Mouse (Mus musculus) sigmoid colon, adult 10 weeks (tissue): ENCODE data around the gene Idh2. TPM values are rescaled to one million over a fixed set of nuclear protein-coding genes. Genes with fewer than 3 reads are reported as not detected.

ENCODE experiments used
- polyA plus RNA-seq: library from polyadenylated mRNA; stranded (reverse); fragments of 350-450 nt; fragmentation: Illumina TruSeq; extraction: RNeasy Lipid Tissue Mini Kit (QIAGEN cat#74804); gene quantifications from one replicate; pipeline ENCODE4 v1.2.3, GENCODE M21; 2014; ENCODE audit warnings: low read depth, low replicate concordance

Gene Idh2
- 5.1 TPM for polyA plus RNA-seq

DNA sequence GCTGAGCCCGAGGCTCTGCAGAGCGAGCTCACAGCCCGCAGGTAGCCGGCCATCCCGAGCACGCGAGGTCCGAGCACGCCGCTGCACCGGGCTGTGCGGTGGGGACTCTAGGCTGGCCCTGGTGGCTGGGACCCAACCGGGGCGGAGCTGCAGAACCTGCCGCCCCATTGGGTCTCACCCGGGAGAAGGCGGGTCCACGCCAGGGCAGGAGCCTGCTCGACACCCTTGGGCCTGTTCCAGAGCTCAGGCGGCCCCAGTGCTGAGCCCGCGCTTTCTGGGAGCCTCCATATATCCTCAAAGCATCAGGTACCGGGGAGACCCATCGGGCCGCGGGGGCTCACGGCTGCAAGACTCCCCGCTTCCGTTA, at the start of gene Idh2:
TSS of gene Idh2 (minus strand) at position 169 of the 367 bp plus-strand sequence.

Other genes starting within 250 kb of the Idh2 start
- 32.1 TPM for gene Ap3s2, start 194.7 kb downstream of the Idh2 start, polyA plus RNA-seq
- 19.6 TPM for gene Arpin, start 180.0 kb downstream of the Idh2 start, polyA plus RNA-seq
- 2.5 TPM for gene Zfp710, start 90.6 kb downstream of the Idh2 start, polyA plus RNA-seq
- 4.6 TPM for gene Sema4b, start 71.4 kb upstream of the Idh2 start, polyA plus RNA-seq
- 39.8 TPM for gene Cib1, start 117.4 kb upstream of the Idh2 start, polyA plus RNA-seq
- gene Gdpgp1, start 117.5 kb upstream of the Idh2 start, polyA plus RNA-seq, result 3.4 TPM
- gene Ttll13, start 131.0 kb upstream of the Idh2 start, polyA plus RNA-seq, result 0.41 TPM
- 14.2 TPM for gene Ngrn, start 145.8 kb upstream of the Idh2 start, polyA plus RNA-seq
- 5.7 TPM for gene Vps33b, start 154.3 kb upstream of the Idh2 start, polyA plus RNA-seq
- 29.1 TPM for gene Prc1, start 179.1 kb upstream of the Idh2 start, polyA plus RNA-seq
- 5.7 TPM for gene Rccd1, start 209.1 kb upstream of the Idh2 start, polyA plus RNA-seq
- gene Unc45a, start 225.6 kb upstream of the Idh2 start, polyA plus RNA-seq, result 5.3 TPM
- gene Hddc3, start 227.7 kb upstream of the Idh2 start, polyA plus RNA-seq, result 16.5 TPM